Mouse (Mus musculus): ENCODE data around the gene Gm9044. TPM values are rescaled to one million over a fixed set of nuclear protein-coding genes. Genes with fewer than 3 reads are reported as not detected.
"Not testable (repeated sequence)": the region's sequence is repeated elsewhere in the genome, so short reads cannot be mapped to it uniquely, and the experiment has no call there.

Gm9044 gene
- not detected in 2 replicates for polyA plus RNA-seq (2015; fragmentation: Nextera tagmentation; extraction: Ambion mirVana)

- H3K4me1 ChIP-seq; H3K9ac ChIP-seq; H3K36me3 ChIP-seq; H3K9me3 ChIP-seq; H3K27me3 ChIP-seq; H3K27ac ChIP-seq; H3K4me2 ChIP-seq; ATAC-seq (ENCODE audit: insufficient number of reproducible peaks, low FRiP score, low TSS enrichment, low read depth); H3K4me3 ChIP-seq: not testable (repeated sequence)
- WGBS = no CpG with 5 or more reads among the region's 14 CpGs
These were observed at the start of gene Gm9044 for GRCm38 (mm10) chr10:118332308-118332707. Gene Gm9044 (minus strand): TSS chr10:118332408.

GRCm38 (mm10) chr10:118370443-118370842 lies 38.2 kb upstream of the Gm9044 start:
- peak overlapping the region; percentile 38; the same call in 1 of the 2 replicates for H3K4me2 ChIP-seq
- 3% methylated on average over 10 of the region's 10 CpGs for WGBS
- H3K9ac ChIP-seq = no peak overlapping the region

GRCm38 (mm10) chr10:118369518-118369917 lies 37.3 kb upstream of the Gm9044 start:
- Histone ChIP-seq H3K4me1 (0 out of 2 replicates have a peak, but pooled peaks cover 4% of the 10 kb centered on the region), H3K4me3 (no peak overlapping the region), H3K27ac (no peak overlapping the region), H3K9ac (no peak overlapping the region), H3K4me2 (no peak overlapping the region), H3K36me3 (no peaks in the 10 kb centered on the region), H3K9me3 (no peaks in the 10 kb centered on the region), H3K27me3 (no peaks in the 10 kb centered on the region)
- no peak for ATAC-seq (ENCODE audit: insufficient number of reproducible peaks, low FRiP score, low TSS enrichment, low read depth)
- 89% methylated on average over 9 of the region's 9 CpGs for WGBS

More at GRCm38 (mm10) chr10:118370443-118370842, 38.2 kb upstream of the Gm9044 start:
- 0 out of 2 replicates have a peak overlapping the region, but pooled peaks have one; percentile 5 for H3K4me3 ChIP-seq
- no peak overlapping the region for H3K27ac ChIP-seq
- H3K36me3 ChIP-seq = no peaks in the 10 kb centered on the region
- 0 out of 2 replicates have a peak, but pooled peaks have one; percentile 55 for ATAC-seq (ENCODE audit: insufficient number of reproducible peaks, low FRiP score, low TSS enrichment, low read depth)
- H3K4me1 ChIP-seq = 0 out of 2 replicates have a peak, but pooled peaks cover 4% of the 10 kb centered on the region
- H3K27me3 ChIP-seq = no peaks in the 10 kb centered on the region
- H3K9me3 ChIP-seq = no peaks in the 10 kb centered on the region

GRCm38 (mm10) chr10:118354005-118354404 lies 21.8 kb upstream of the Gm9044 start, which contains the start of gene Gm9049:
Gene Gm9049 (minus strand): TSS chr10:118354105.
- not testable (repeated sequence) for H3K27ac ChIP-seq; H3K27me3 ChIP-seq; H3K9ac ChIP-seq; H3K4me1 ChIP-seq; H3K36me3 ChIP-seq; H3K4me3 ChIP-seq; H3K4me2 ChIP-seq; H3K9me3 ChIP-seq; ATAC-seq (ENCODE audit: insufficient number of reproducible peaks, low FRiP score, low TSS enrichment, low read depth)
- 67% methylated on average over 1 of the region's 11 CpGs for WGBS

GRCm38 (mm10) chr10:118348579-118348978 lies 16.4 kb upstream of the Gm9044 start, which contains the start of gene Gm9048:
Gene Gm9048 (minus strand): TSS chr10:118348679.
- not testable (repeated sequence) for H3K4me1 ChIP-seq; H3K27me3 ChIP-seq; H3K4me2 ChIP-seq; H3K9ac ChIP-seq; H3K36me3 ChIP-seq; H3K9me3 ChIP-seq; H3K27ac ChIP-seq; ATAC-seq (ENCODE audit: insufficient number of reproducible peaks, low FRiP score, low TSS enrichment, low read depth); H3K4me3 ChIP-seq
- WGBS = 100% methylated on average over 1 of the region's 14 CpGs

- H3K4me2 ChIP-seq; H3K9ac ChIP-seq; H3K27me3 ChIP-seq; H3K4me3 ChIP-seq; H3K36me3 ChIP-seq; H3K9me3 ChIP-seq; H3K27ac ChIP-seq; ATAC-seq (ENCODE audit: insufficient number of reproducible peaks, low FRiP score, low TSS enrichment, low read depth); H3K4me1 ChIP-seq: not testable (repeated sequence)
- no CpG with 5 or more reads among the region's 14 CpGs for WGBS
These were observed 10.9 kb upstream of the Gm9044 start, which contains the start of gene Gm9046 for GRCm38 (mm10) chr10:118343155-118343554. Gene Gm9046 (minus strand): TSS chr10:118343255.

- not testable (repeated sequence) for ATAC-seq (ENCODE audit: insufficient number of reproducible peaks, low FRiP score, low TSS enrichment, low read depth); H3K4me3 ChIP-seq; H3K27me3 ChIP-seq; H3K9ac ChIP-seq; H3K9me3 ChIP-seq; H3K27ac ChIP-seq; H3K4me2 ChIP-seq; H3K36me3 ChIP-seq; H3K4me1 ChIP-seq
- WGBS = no CpG with 5 or more reads among the region's 14 CpGs
These were observed 5.5 kb upstream of the Gm9044 start, which contains the start of gene Gm9045 for GRCm38 (mm10) chr10:118337731-118338130. Gene Gm9045 (minus strand): TSS chr10:118337831.

- H3K4me1 ChIP-seq; H3K4me2 ChIP-seq; ATAC-seq (ENCODE audit: insufficient number of reproducible peaks, low FRiP score, low TSS enrichment, low read depth); H3K27me3 ChIP-seq; H3K27ac ChIP-seq; H3K9ac ChIP-seq; H3K4me3 ChIP-seq; H3K9me3 ChIP-seq; H3K36me3 ChIP-seq: not testable (repeated sequence)
- WGBS = no CpG with 5 or more reads among the region's 11 CpGs
These were observed 5.3 kb downstream of the Gm9044 start, which contains the start of gene Gm9040 for GRCm38 (mm10) chr10:118326869-118327268. Gene Gm9040 (minus strand): TSS chr10:118326969.

GRCm38 (mm10) chr10:118319024-118319423 lies 13.2 kb downstream of the Gm9044 start:
- Histone ChIP-seq H3K36me3 (no peaks in the 10 kb centered on the region), H3K27ac (no peak overlapping the region), H3K4me2 (no peak overlapping the region), H3K9me3 (no peaks in the 10 kb centered on the region), H3K4me3 (no peak overlapping the region), H3K4me1 (no peaks in the 10 kb centered on the region), H3K27me3 (no peaks in the 10 kb centered on the region), H3K9ac (no peak overlapping the region)
- 78% methylated on average over 8 of the region's 8 CpGs for WGBS
- no peak for ATAC-seq (ENCODE audit: insufficient number of reproducible peaks, low FRiP score, low TSS enrichment, low read depth)

GRCm38 (mm10) chr10:118302133-118302532 lies 30.1 kb downstream of the Gm9044 start:
- not testable (repeated sequence) for H3K36me3 ChIP-seq
- WGBS = 32% methylated on average over 2 of the region's 2 CpGs

GRCm38 (mm10) chr10:118294938-118295337 lies 37.3 kb downstream of the Gm9044 start, which contains the start of gene Iltifb:
Gene Iltifb (minus strand): TSS chr10:118295038.
- Histone ChIP-seq H3K4me1 (no peaks in the 10 kb centered on the region), H3K36me3 (no peaks in the 10 kb centered on the region), H3K4me3 (no peak within 1 kb of the TSS), H3K4me2 (no peak within 1 kb of the TSS), H3K9me3 (no peaks in the 10 kb centered on the region), H3K27me3 (no peaks in the 10 kb centered on the region), H3K9ac (no peak within 1 kb of the TSS), H3K27ac (no peak within 1 kb of the TSS)
- no peak for ATAC-seq (ENCODE audit: insufficient number of reproducible peaks, low FRiP score, low TSS enrichment, low read depth)
- 94% methylated on average over 6 of the region's 6 CpGs for WGBS

More at GRCm38 (mm10) chr10:118302133-118302532, 30.1 kb downstream of the Gm9044 start:
- H3K27me3 ChIP-seq; H3K4me3 ChIP-seq; H3K9ac ChIP-seq; H3K27ac ChIP-seq; ATAC-seq (ENCODE audit: insufficient number of reproducible peaks, low FRiP score, low TSS enrichment, low read depth); H3K9me3 ChIP-seq; H3K4me2 ChIP-seq; H3K4me1 ChIP-seq: not testable (repeated sequence)

- H3K27me3 ChIP-seq; ATAC-seq (ENCODE audit: insufficient number of reproducible peaks, low FRiP score, low TSS enrichment, low read depth); H3K9ac ChIP-seq; H3K27ac ChIP-seq; H3K4me3 ChIP-seq; H3K4me1 ChIP-seq; H3K36me3 ChIP-seq; H3K4me2 ChIP-seq; H3K9me3 ChIP-seq: not testable (repeated sequence)
- WGBS = 85% methylated on average over 2 of the region's 5 CpGs
These were observed 49.2 kb downstream of the Gm9044 start for GRCm38 (mm10) chr10:118283016-118283415.

All from limb, embryonic 15.5 days (tissue).